Mouse (Mus musculus): ENCODE measurements at regions not wholly inside any gene's neighbourhood (a gene's known extent, or its start where the extent isn't known, plus 50 kb on each side); places are given as distances from the start of the nearest gene placed in this dataset.

DNA sequence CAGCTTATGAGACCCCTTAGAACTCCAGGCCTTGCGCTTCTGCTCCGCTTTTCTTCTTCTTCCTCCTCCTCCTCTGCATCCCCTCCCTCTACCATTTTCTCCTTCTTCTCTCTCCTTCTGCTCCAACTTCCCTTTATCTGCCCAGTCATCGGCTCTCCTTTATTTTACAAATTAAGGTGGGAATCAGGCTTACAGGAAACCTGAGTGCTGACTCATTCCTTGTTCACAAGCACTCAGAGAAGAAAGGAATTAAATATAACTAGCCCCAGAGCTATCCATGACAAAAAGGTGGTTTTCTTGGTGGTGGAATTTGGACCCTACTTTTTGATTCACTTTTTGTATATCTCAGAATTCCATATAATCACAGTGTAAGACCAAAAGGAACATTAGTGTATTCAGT, 247.4 kb downstream of the Pcdh17 start:
- H3K27me3 ChIP-seq (ENCODE audit: control insufficient read depth, insufficient read depth, low read length): no peaks in the 10 kb centered on the region
- no peak for DNase-seq (ENCODE audit: low spot score)
- ATAC-seq (replicated peaks; ENCODE audit: low FRiP score): no peak
- no peak overlapping the region for H3K9ac ChIP-seq (ENCODE audit: low read length)
- H3K4me2 ChIP-seq (ENCODE audit: low read depth, low read length, severe bottlenecking): no peak overlapping the region
- H3K4me3 ChIP-seq (ENCODE audit: low read depth, low read length): no peak overlapping the region
- H3K4me1 ChIP-seq (replicated peaks; ENCODE audit: control insufficient read depth, insufficient read depth, low read length): no peaks in the 10 kb centered on the region
- WGBS: 85% methylated on average over 3 of the region's 3 CpGs
- H3K9me3 ChIP-seq (ENCODE audit: control insufficient read depth, low read length): no peaks in the 10 kb centered on the region
- H3K36me3 ChIP-seq (ENCODE audit: control insufficient read depth, insufficient read depth, low read length): no peaks in the 10 kb centered on the region
- no peak overlapping the region for H3K27ac ChIP-seq (ENCODE audit: low read depth, low read length)
